Mouse (Mus musculus) G1E (cell line): ENCODE data around the gene Tnr. TPM values are rescaled to one million over a fixed set of nuclear protein-coding genes. Genes with fewer than 3 reads are reported as not detected.

Source experiments
- ATAC-seq: 2 replicates; pipeline ENCODE4 v1.8.0; 2016; ENCODE audit warnings: mild to moderate bottlenecking; ENCODE audit not compliant: insufficient number of reproducible peaks, poor library complexity, low FRiP score, severe bottlenecking; ENCODE audit errors: extremely low read depth
- DNase-seq: peaks from one replicate; pipeline ENCODE4 v3.0.0; 2012; ENCODE audit warnings: low spot score
- H3K27me3 ChIP-seq: 2 replicates; pipeline ENCODE4 v1.6.1; 2012; ENCODE audit warnings: mild to moderate bottlenecking, low read length, inconsistent platforms; ENCODE audit not compliant: insufficient read depth
- H3K36me3 ChIP-seq: replicated peaks from 2 replicates; pipeline ENCODE3; 2012; ENCODE audit warnings: mild to moderate bottlenecking, inconsistent platforms
- H3K4me1 ChIP-seq: 2 replicates; pipeline ENCODE4 v1.6.1; 2012; ENCODE audit warnings: low read depth, low read length, inconsistent platforms, mixed read lengths; ENCODE audit not compliant: insufficient read depth
- H3K4me3 ChIP-seq: 2 replicates; pipeline ENCODE4 v1.5.1; 2012; ENCODE audit warnings: low read depth, mild to moderate bottlenecking, inconsistent platforms, low read length, moderate library complexity, mixed read lengths
- H3K9me3 ChIP-seq: replicated peaks from 2 replicates; pipeline ENCODE4 v1.6.1; 2012; ENCODE audit warnings: inconsistent platforms
- CTCF ChIP-seq: IDR thresholded peaks from 2 replicates; pipeline ENCODE4 v1.5.1; 2012; ENCODE audit warnings: low read depth, low read length, inconsistent platforms, mixed read lengths
- GATA1 ChIP-seq: IDR thresholded peaks from 2 replicates; pipeline ENCODE4 v1.6.1; 2012; ENCODE audit warnings: borderline replicate concordance, low read length, inconsistent platforms, mixed read lengths
- GATA2 ChIP-seq: IDR thresholded peaks from 2 replicates; pipeline ENCODE4 v1.6.1; 2012; ENCODE audit warnings: low read depth, low read length, inconsistent platforms, borderline replicate concordance
- POLR2AphosphoS5 ChIP-seq: IDR thresholded peaks from 2 replicates; pipeline ENCODE4 v1.6.1; 2012; ENCODE audit warnings: low read depth, low read length, inconsistent platforms; ENCODE audit not compliant: insufficient replicate concordance
- TAL1 ChIP-seq: conservative IDR thresholded peaks from 2 replicates; pipeline ENCODE4 v1.6.1; 2012; ENCODE audit warnings: low read depth, low read length, inconsistent platforms, mixed read lengths
- polyA plus RNA-seq: library from polyadenylated mRNA; stranded (reverse); fragments of >175 nt; gene quantifications from 2 replicates; pipeline ENCODE4 v1.2.3, GENCODE M21; 2012
- total RNA-seq, 2 experiments: library from RNA; stranded (forward) in 1 of 2; stranded (reverse) in 1 of 2; fragments of 200-1000 nt in 1 of 2; fragments of >200 nt in 1 of 2; fragmentation: Nextera tagmentation in 1 of 2; gene quantifications; 2 replicates each; pipeline ENCODE4 v1.2.3; 2014 to 2017

Tnr gene
- total and polyA plus RNA-seq, 3 experiments, result 0.16 TPM; not detected in 2

GRCm38 (mm10) chr1:159664496-159664895, 140.9 kb downstream of the Tnr start:
- DNase-seq, result no peak
- ATAC-seq, result no peak
- Histone ChIP-seq H3K27me3 (no peaks in the 10 kb centered on the region), H3K4me3 (no peak overlapping the region), H3K4me1 (peaks cover 2% of the 10 kb centered on the region; the same call in 1 of the 2 replicates), H3K9me3 (no peaks in the 10 kb centered on the region), H3K36me3 (no peaks in the 10 kb centered on the region)
- no peak for TF ChIP-seq GATA2
- TF ChIP-seq POLR2AphosphoS5, result no peak
- no peak for TF ChIP-seq GATA1
- TF ChIP-seq CTCF, result no peak
- TF ChIP-seq TAL1, result no peak

- H3K4me3 ChIP-seq, result no peak overlapping the region
- DNase-seq (no peak), ATAC-seq (no peak)
- no peaks in the 10 kb centered on the region for H3K9me3 ChIP-seq
- H3K36me3 ChIP-seq, result no peaks in the 10 kb centered on the region
- no peak for TF ChIP-seq GATA2
- TF ChIP-seq POLR2AphosphoS5, result no peak
- TF ChIP-seq CTCF, result no peak
- TF ChIP-seq GATA1, result no peak
- TF ChIP-seq TAL1, result no peak
- H3K27me3 ChIP-seq, result no peaks in the 10 kb centered on the region
- peaks cover 2% of the 10 kb centered on the region; the same call in 1 of the 2 replicates for H3K4me1 ChIP-seq
Observed at GRCm38 (mm10) chr1:159664945-159665344, 141.4 kb downstream of the Tnr start.

GRCm38 (mm10) chr1:159670629-159671150, 147.1 kb downstream of the Tnr start:
- Histone ChIP-seq H3K4me3 (no peak overlapping the region), H3K4me1 (peaks cover 2% of the 10 kb centered on the region; the same call in 1 of the 2 replicates), H3K36me3 (no peaks in the 10 kb centered on the region), H3K9me3 (no peaks in the 10 kb centered on the region), H3K27me3 (no peaks in the 10 kb centered on the region)
- TF ChIP-seq GATA2 (no peak), GATA1 (no peak), POLR2AphosphoS5 (no peak), TAL1 (no peak), CTCF (no peak)
- DNase-seq (no peak), ATAC-seq (no peak)

- DNase-seq, result no peak
- H3K9me3 ChIP-seq, result no peaks in the 10 kb centered on the region
- no peaks in the 10 kb centered on the region for H3K36me3 ChIP-seq
- no peak overlapping the region for H3K4me3 ChIP-seq
- peaks cover 2% of the 10 kb centered on the region; the same call in 1 of the 2 replicates for H3K4me1 ChIP-seq
- ATAC-seq, result no peak
- TF ChIP-seq CTCF (no peak), TAL1 (no peak), POLR2AphosphoS5 (no peak), GATA2 (no peak), GATA1 (no peak)
- H3K27me3 ChIP-seq, result no peaks in the 10 kb centered on the region
Observed at GRCm38 (mm10) chr1:159671181-159671580, 147.6 kb downstream of the Tnr start.

- Histone ChIP-seq H3K4me3 (no peak overlapping the region), H3K36me3 (no peaks in the 10 kb centered on the region), H3K27me3 (no peaks in the 10 kb centered on the region), H3K9me3 (no peaks in the 10 kb centered on the region), H3K4me1 (no peaks in the 10 kb centered on the region)
- no peak for ATAC-seq
- no peak for DNase-seq
- no peak for TF ChIP-seq GATA2
- TF ChIP-seq GATA1, result no peak
- TF ChIP-seq POLR2AphosphoS5, result no peak
- TF ChIP-seq TAL1, result no peak
- TF ChIP-seq CTCF, result no peak
Observed at GRCm38 (mm10) chr1:159674240-159674639, 150.7 kb downstream of the Tnr start.

- ATAC-seq, result no peak
- no peak overlapping the region for H3K4me3 ChIP-seq
- H3K36me3 ChIP-seq, result no peaks in the 10 kb centered on the region
- H3K9me3 ChIP-seq, result no peaks in the 10 kb centered on the region
- H3K4me1 ChIP-seq, result no peaks in the 10 kb centered on the region
- no peak for TF ChIP-seq GATA1
- no peak for TF ChIP-seq GATA2
- DNase-seq, result no peak
- no peaks in the 10 kb centered on the region for H3K27me3 ChIP-seq
Observed at GRCm38 (mm10) chr1:159675472-159675871, 151.9 kb downstream of the Tnr start.
